Mouse (Mus musculus) layer of hippocampus, postnatal 36 days (tissue): ENCODE data around the gene Gm3685. TPM values are rescaled to one million over a fixed set of nuclear protein-coding genes. Genes with fewer than 3 reads are reported as not detected.
"Not testable (repeated sequence)": the region's sequence is repeated elsewhere in the genome, so short reads cannot be mapped to it uniquely, and the experiment has no call there.

Experiments used
- DNase-seq, 2 experiments: peaks; one replicate each; pipeline ENCODE4 v3.0.0; 2022
- total RNA-seq, 2 experiments: library from RNA; stranded (reverse); gene quantifications; 2 replicates each; pipeline ENCODE4 v1.2.3; 2021

The Gm3685 gene
- not detected for total RNA-seq

- not testable (repeated sequence) for DNase-seq
Measured at GRCm38 (mm10) chr14:7044870-7045269, at the start of gene Gm3685. Gene Gm3685, minus strand, starts transcription at chr14:7044970.

- DNase-seq: peak; percentile 23 to 31
Measured at GRCm38 (mm10) chr14:7026781-7027749, 17.7 kb downstream of the Gm3685 start, which contains the start of gene Gm10406. Gene Gm10406, minus strand, starts transcription at chr14:7027449.

GRCm38 (mm10) chr14:7026274-7026673, 18.5 kb downstream of the Gm3685 start:
- peak in 1 of 2 experiments; percentile 2 for DNase-seq

Other genes with a start within 250 kb of the Gm3685 start
- not detected for gene Gm3642, start 204.7 kb downstream of the Gm3685 start, total RNA-seq
- gene Gm3667, start 155.0 kb downstream of the Gm3685 start, total RNA-seq: under 1 TPM; 0.76 to 0.97 TPM
- gene Gm6356, start 71.2 kb downstream of the Gm3685 start, total RNA-seq: not detected
- under 1 TPM; 0.22 to 0.66 TPM for gene Gm10406, start 17.5 kb downstream of the Gm3685 start, total RNA-seq
- gene Gm3696, start 55.7 kb upstream of the Gm3685 start, total RNA-seq: 1 to 10 TPM; 2.2 to 5.1 TPM
- gene Gm6676, start 80.4 kb upstream of the Gm3685 start, total RNA-seq: not detected
- 1 to 10 TPM; 1.3 to 1.7 TPM for gene Gm3512, start 129.6 kb upstream of the Gm3685 start, total RNA-seq
- gene Gm16434, start 149.6 kb upstream of the Gm3685 start, total RNA-seq: not detected
- not detected for gene Gm3727, start 219.7 kb upstream of the Gm3685 start, total RNA-seq